Mouse (Mus musculus) right cerebral cortex, postnatal 14 days (tissue): ENCODE measurements around the gene Serpinb3d.
A peak's percentile ranks its signal among the peaks of the same experiment; 100 is the strongest.
"Not testable (repeated sequence)": the region's sequence is repeated elsewhere in the genome, so short reads cannot be mapped to it uniquely, and the experiment has no call there.

ENCODE experiments used
- DNase-seq: peaks from one replicate; pipeline ENCODE4 v3.0.0; 2022

Gene Serpinb3d

GRCm38 (mm10) chr1:107083406-107083805 is at the start of gene Serpinb3d:
Gene Serpinb3d, minus strand, starts transcription at chr1:107083506.
- DNase-seq, result no peak

- peak; percentile 10 for DNase-seq
Observed at GRCm38 (mm10) chr1:107127453-107127852, 44.1 kb upstream of the Serpinb3d start.

GRCm38 (mm10) chr1:107098417-107098816 is 15.1 kb upstream of the Serpinb3d start:
- DNase-seq, result no peak

GRCm38 (mm10) chr1:107052203-107052602 is 31.1 kb downstream of the Serpinb3d start, which contains the start of gene Serpinb3a:
Gene Serpinb3a, minus strand, starts transcription at chr1:107052303.
- DNase-seq, result no peak

GRCm38 (mm10) chr1:107034236-107034635 is 49.1 kb downstream of the Serpinb3d start:
- not testable (repeated sequence) for DNase-seq
